Mouse (Mus musculus) small intestine, adult 2 months (tissue): ENCODE results near the gene Bcar1. TPM values are rescaled to one million over a fixed set of nuclear protein-coding genes. Genes with fewer than 3 reads are reported as not detected.

Experiments
- H3K27ac ChIP-seq: fragments of 200-500 bp; 2 replicates; pipeline ENCODE4 v1.5.1; 2012; ENCODE audit warnings: low read depth, low read length, control low read depth, inconsistent platforms; ENCODE audit not compliant: insufficient read depth
- H3K27me3 ChIP-seq: fragments of 200-500 bp; 2 replicates; pipeline ENCODE4 v1.6.1; 2012; ENCODE audit warnings: mild to moderate bottlenecking, moderate library complexity, low read length, inconsistent platforms; ENCODE audit not compliant: control insufficient read depth, insufficient read depth
- H3K36me3 ChIP-seq: fragments of 200-500 bp; 2 replicates; pipeline ENCODE4 v1.6.1; 2012; ENCODE audit warnings: mild to moderate bottlenecking, low read length, control low read depth, inconsistent platforms; ENCODE audit not compliant: control insufficient read depth, insufficient read depth
- H3K4me1 ChIP-seq: fragments of 200-500 bp; 2 replicates; pipeline ENCODE4 v1.6.1; 2012; ENCODE audit warnings: low read length, inconsistent platforms, mixed read lengths; ENCODE audit not compliant: control insufficient read depth, insufficient read depth, insufficient read length
- H3K4me3 ChIP-seq: fragments of 200-500 bp; 2 replicates; pipeline ENCODE4 v1.5.1; 2012; ENCODE audit warnings: low read depth, mild to moderate bottlenecking, control low read depth, inconsistent platforms, low read length, moderate library complexity
- CTCF ChIP-seq: fragments of 200-500 bp; IDR thresholded peaks from 2 replicates; pipeline ENCODE4 v1.5.1; 2012; ENCODE audit warnings: low read depth, mild to moderate bottlenecking, control low read depth, inconsistent platforms, low read length, moderate library complexity, mixed read lengths; ENCODE audit not compliant: insufficient replicate concordance, insufficient read length; ENCODE audit errors: extremely low read depth
- POLR2A ChIP-seq: fragments of 200-500 bp; IDR thresholded peaks from 2 replicates; pipeline ENCODE4 v1.6.1; 2012; ENCODE audit warnings: low read depth, mild to moderate bottlenecking, control low read depth, inconsistent platforms, low read length, moderate library complexity
- WGBS: fragments of 180-500 bp; shearing (Covaris S2); methylation state at CpG from one replicate; pipeline ENCODE4 v1.1.7; 2018; 5-methylcytosine and 5-hydroxymethylcytosine counted together
- polyA plus RNA-seq: library from polyadenylated mRNA; depleted of rRNA; stranded (reverse); fragments of >200 nt; gene quantifications from 2 replicates; pipeline ENCODE4 v1.2.3, GENCODE M21; 2012

Bcar1 gene
- polyA plus RNA-seq, 1 experiment, result 251 TPM

GRCm38 (mm10) chr8:111775766-111776165 lies 32.2 kb upstream of the Bcar1 start:
- WGBS, result 95% methylated on average over 6 of the region's 6 CpGs
- Histone ChIP-seq H3K27me3 (no peaks in the 10 kb centered on the region), H3K4me1 (peaks cover 2% of the 10 kb centered on the region; the same call in 1 of the 2 replicates), H3K36me3 (peaks cover 9% of the 10 kb centered on the region), H3K4me3 (no peak overlapping the region), H3K27ac (no peak overlapping the region)
- TF ChIP-seq CTCF (no peak), POLR2A (no peak)

GRCm38 (mm10) chr8:111773476-111773875 lies 29.9 kb upstream of the Bcar1 start:
- H3K27me3 ChIP-seq, result no peaks in the 10 kb centered on the region
- H3K36me3 ChIP-seq, result peaks cover 5% of the 10 kb centered on the region
- H3K27ac ChIP-seq, result no peak overlapping the region
- no peak for TF ChIP-seq POLR2A
- no peak for TF ChIP-seq CTCF
- H3K4me1 ChIP-seq, result peaks cover 5% of the 10 kb centered on the region; the same call in 1 of the 2 replicates
- WGBS, result 95% methylated on average over 5 of the region's 5 CpGs
- no peak overlapping the region for H3K4me3 ChIP-seq

DNA sequence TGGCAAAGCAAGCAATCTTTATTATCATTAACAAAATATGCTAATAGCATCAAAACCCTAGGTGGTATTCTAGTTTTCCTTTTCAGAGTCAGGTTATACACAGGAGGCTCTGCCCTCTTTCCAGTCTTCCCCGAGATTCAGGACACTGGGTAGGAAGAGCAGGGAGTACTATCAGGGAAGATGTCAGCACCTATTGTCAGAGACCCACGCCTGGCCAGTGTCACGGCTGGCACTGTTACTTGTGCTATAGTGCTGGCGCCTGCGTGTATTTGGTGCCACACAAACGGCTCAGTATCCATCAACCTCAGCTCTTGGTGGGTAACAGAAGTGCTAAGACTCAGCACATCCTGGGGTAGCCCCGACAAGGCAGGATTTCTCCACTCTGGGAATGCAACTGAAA lies 29.4 kb upstream of the Bcar1 start:
- Histone ChIP-seq H3K4me3 (no peak overlapping the region), H3K4me1 (peaks cover 5% of the 10 kb centered on the region; the same call in 1 of the 2 replicates), H3K27me3 (no peaks in the 10 kb centered on the region), H3K27ac (no peak overlapping the region), H3K36me3 (peaks cover 4% of the 10 kb centered on the region)
- WGBS, result 92% methylated on average over 7 of the region's 7 CpGs
- TF ChIP-seq CTCF (no peak), POLR2A (no peak)

GRCm38 (mm10) chr8:111772083-111772482 lies 28.5 kb upstream of the Bcar1 start:
- Histone ChIP-seq H3K27ac (no peak overlapping the region), H3K36me3 (peaks cover 4% of the 10 kb centered on the region), H3K27me3 (no peaks in the 10 kb centered on the region), H3K4me1 (peaks cover 5% of the 10 kb centered on the region; the same call in 1 of the 2 replicates), H3K4me3 (no peak overlapping the region)
- 48% methylated on average over 9 of the region's 9 CpGs for WGBS
- TF ChIP-seq CTCF (no peak), POLR2A (no peak)

DNA sequence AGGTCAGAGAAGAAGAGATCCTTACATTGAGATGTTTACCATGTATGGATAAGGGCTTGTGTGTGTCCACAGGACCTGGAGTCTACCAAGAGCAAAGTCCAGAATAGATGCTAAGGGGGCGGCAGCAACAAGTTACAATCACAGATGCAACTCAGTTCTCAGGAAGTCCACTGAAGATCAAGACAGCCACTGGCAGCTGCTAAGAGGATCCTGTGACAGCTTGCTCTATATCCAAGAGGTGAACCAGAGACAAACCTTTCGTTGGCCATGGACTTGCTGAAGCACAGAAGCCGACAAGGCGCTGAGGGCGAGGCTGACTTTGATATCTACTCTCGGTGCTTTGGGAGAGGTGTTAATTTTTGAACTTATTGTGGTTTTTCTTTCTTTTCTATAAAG lies 28.0 kb upstream of the Bcar1 start:
- Histone ChIP-seq H3K27me3 (no peaks in the 10 kb centered on the region), H3K36me3 (peaks cover 4% of the 10 kb centered on the region; the same call in 1 of the 2 replicates), H3K27ac (no peak overlapping the region), H3K4me1 (peaks cover 5% of the 10 kb centered on the region; the same call in 1 of the 2 replicates), H3K4me3 (no peak overlapping the region)
- WGBS, result 91% methylated on average over 6 of the region's 6 CpGs
- TF ChIP-seq CTCF, result no peak
- TF ChIP-seq POLR2A, result no peak

DNA sequence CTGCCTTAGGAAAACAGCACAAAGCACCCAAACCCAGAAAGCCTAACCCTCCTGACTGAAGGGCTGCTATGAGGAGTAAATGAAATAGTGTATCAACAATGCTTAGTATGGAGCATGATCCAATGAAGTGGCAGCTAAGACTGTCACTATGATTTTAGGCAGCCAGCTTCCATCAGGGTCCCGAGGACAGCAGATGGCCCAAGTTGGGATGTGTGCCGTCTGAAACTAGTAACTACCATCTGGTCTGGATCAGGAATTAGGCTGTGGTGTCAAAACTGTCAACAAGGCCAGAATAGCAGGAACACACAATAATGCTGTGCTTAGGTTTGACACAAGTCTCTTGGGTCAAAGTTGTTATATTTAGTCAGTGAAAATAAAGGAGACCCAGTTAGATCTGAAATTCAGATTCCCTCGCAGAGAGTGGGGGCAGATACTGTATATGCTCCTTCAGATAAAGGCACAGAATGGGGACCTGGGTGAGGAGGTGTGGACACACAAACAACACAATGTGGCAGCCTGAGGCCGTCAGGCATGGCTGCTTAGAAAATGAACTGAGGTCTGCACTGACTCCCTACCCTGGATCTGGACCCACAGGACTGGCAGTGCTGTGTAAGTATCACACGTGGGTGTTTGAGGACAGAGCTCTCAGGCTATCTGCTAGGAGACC lies 27.5 kb upstream of the Bcar1 start:
- Histone ChIP-seq H3K4me3 (no peak overlapping the region), H3K36me3 (peaks cover 4% of the 10 kb centered on the region; the same call in 1 of the 2 replicates), H3K27ac (no peak overlapping the region), H3K27me3 (no peaks in the 10 kb centered on the region), H3K4me1 (peaks cover 5% of the 10 kb centered on the region; the same call in 1 of the 2 replicates)
- WGBS, result 89% methylated on average over 5 of the region's 5 CpGs
- TF ChIP-seq POLR2A, result no peak
- TF ChIP-seq CTCF, result no peak

DNA sequence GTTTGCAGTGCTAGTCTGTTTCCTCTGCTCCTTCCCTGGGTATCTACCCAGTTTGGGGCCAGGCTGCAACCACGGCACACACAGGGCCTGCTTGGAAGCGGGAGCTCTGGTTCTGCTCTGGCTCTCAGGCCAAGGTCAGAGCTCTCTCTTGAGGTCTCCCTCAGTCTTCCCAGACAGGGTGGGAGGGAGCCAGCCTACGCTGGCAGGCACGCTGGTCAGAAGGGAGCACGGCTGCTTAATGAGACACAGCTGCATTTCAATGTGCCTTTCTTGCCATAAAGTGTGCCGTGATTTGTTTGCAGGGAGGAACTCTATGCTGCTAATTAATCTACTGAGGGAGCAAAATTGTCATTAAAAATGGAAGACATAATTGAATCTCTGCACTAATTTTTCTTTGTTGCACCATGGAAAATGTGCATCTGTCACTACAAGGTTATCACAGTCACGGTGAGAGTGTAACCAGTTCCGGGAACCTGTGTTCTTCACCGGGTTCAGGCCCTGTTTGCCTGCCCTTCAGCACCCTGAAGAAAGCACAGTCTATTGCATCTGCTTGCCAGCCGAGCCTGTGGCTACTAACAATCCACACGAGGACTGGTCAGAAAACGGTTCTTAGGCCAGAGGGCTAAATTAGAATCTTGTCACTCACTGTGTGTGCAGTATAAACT lies 26.3 kb upstream of the Bcar1 start:
- TF ChIP-seq POLR2A, result no peak
- no peak for TF ChIP-seq CTCF
- H3K4me3 ChIP-seq, result no peak overlapping the region
- H3K36me3 ChIP-seq, result peaks cover 4% of the 10 kb centered on the region; the same call in 1 of the 2 replicates
- 86% methylated on average over 12 of the region's 12 CpGs for WGBS
- H3K27ac ChIP-seq, result no peak overlapping the region
- H3K4me1 ChIP-seq, result peaks cover 5% of the 10 kb centered on the region; the same call in 1 of the 2 replicates
- no peaks in the 10 kb centered on the region for H3K27me3 ChIP-seq
